Mouse (Mus musculus): Measurements from ENCODE around the gene Dph6. TPM values are rescaled to one million over a fixed set of nuclear protein-coding genes. Genes with fewer than 3 reads are reported as not detected.

Dph6 gene
- polyA plus RNA-seq, 1 experiment = 13.0 TPM

GRCm38 (mm10) chr2:114486980-114487379 lies 167.8 kb downstream of the Dph6 start:
- H3K4me1 ChIP-seq (ENCODE audit: control insufficient read depth, insufficient read depth, low read length) = no peaks in the 10 kb centered on the region
- TF ChIP-seq CTCF (IDR thresholded peaks at IDR 0.05; ENCODE audit: insufficient read depth, low read length) (no peak), POLR2A (IDR thresholded peaks at IDR 0.05; ENCODE audit: borderline replicate concordance, extremely low read depth, low read depth, low read length) (no peak)
- DNase-seq = no peak
- H3K4me3 ChIP-seq (replicated peaks; ENCODE audit: extremely low read depth, low read depth, low read length) = no peak overlapping the region

Measured in lung, adult 2 months (tissue).